Mouse (Mus musculus): Measurements from ENCODE around the gene Stambpl1.

DNA sequence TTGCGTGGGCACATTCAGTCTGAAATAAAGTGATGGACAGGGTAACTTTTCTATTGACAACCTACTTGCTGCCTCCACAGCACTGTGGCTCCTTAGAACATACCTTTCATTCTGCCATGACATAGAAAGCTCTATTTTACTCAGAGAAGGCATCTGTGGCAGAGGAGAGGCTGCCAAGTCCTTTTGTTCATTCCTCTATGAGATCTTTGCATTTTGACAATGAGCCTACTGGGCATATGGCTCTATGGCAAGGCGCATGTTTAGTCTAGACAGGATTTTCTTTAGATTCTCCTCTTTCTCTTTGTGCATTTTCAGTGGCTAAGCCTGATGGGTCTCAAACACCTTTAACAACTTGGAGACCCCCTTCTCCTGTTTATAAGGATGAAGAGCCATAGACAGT is 45.7 kb downstream of the Stambpl1 start:
- no peak for TF ChIP-seq CTCF (IDR thresholded peaks at IDR 0.05; ENCODE audit: low read depth)
- TF ChIP-seq EP300 (IDR thresholded peaks at IDR 0.05; ENCODE audit: low read depth): no peak
